Mouse (Mus musculus): Measurements from ENCODE around the gene Rasa1. TPM values are rescaled to one million over a fixed set of nuclear protein-coding genes. Genes with fewer than 3 reads are reported as not detected.

The Rasa1 gene
- polyA plus RNA-seq (2012; rRNA removed; ENCODE audit: low replicate concordance) = 8.0 and 14.0 TPM in 2 replicates

GRCm38 (mm10) chr13:85288843-85289713 lies at the start of gene Rasa1:
Rasa1 (minus strand) TSS chr13:85289130.

GRCm38 (mm10) chr13:85188903-85189643 lies 99.9 kb downstream of the Rasa1 start, which contains the start of gene Ccnh:
Ccnh (plus strand) TSS chr13:85189408.

Other genes with a start within 250 kb of the Rasa1 start
- gene Ccnh, start 99.7 kb downstream of the Rasa1 start, polyA plus RNA-seq (2012; rRNA removed; ENCODE audit: low replicate concordance) = 16.1 and 17.9 TPM in 2 replicates